Mouse (Mus musculus) myocyte (in vitro differentiated cells): Measurements from ENCODE around the gene Vegfb. TPM values are rescaled to one million over a fixed set of nuclear protein-coding genes. Genes with fewer than 3 reads are reported as not detected.

Experiments used
- H3K27me3 ChIP-seq: one replicate; pipeline ENCODE4 v1.6.1; 2011; ENCODE audit not compliant: control insufficient read depth, insufficient read depth, insufficient read length
- H3K36me3 ChIP-seq: one replicate; pipeline ENCODE4 v1.6.1; 2011; ENCODE audit not compliant: control insufficient read depth, insufficient read depth
- H3K4me2 ChIP-seq: one replicate; pipeline ENCODE4 v1.6.1; 2011; ENCODE audit warnings: low read depth, control low read depth
- H3K4me3 ChIP-seq: one replicate; pipeline ENCODE4 v1.5.1; 2011; ENCODE audit warnings: mild to moderate bottlenecking, control low read depth, moderate library complexity
- H3K79me2 ChIP-seq: one replicate; pipeline ENCODE4 v1.6.1; 2011; ENCODE audit not compliant: control insufficient read depth, insufficient read depth
- H3ac ChIP-seq: one replicate; pipeline ENCODE4 v1.6.1; 2011; ENCODE audit not compliant: control insufficient read depth, insufficient read length
- CEBPB ChIP-seq: IDR thresholded peaks from 2 replicates; pipeline ENCODE4 v1.6.1; 2011; ENCODE audit warnings: mild to moderate bottlenecking, moderate library complexity; ENCODE audit not compliant: poor library complexity, insufficient read depth, severe bottlenecking
- E2F4 ChIP-seq: IDR thresholded peaks from one replicate; pipeline ENCODE4 v1.6.1; 2011; ENCODE audit warnings: mild to moderate bottlenecking, control low read depth, moderate library complexity; ENCODE audit not compliant: insufficient read depth
- MAX ChIP-seq: IDR thresholded peaks from one replicate; pipeline ENCODE4 v1.6.1; 2011; ENCODE audit warnings: low read depth, mild to moderate bottlenecking, control low read depth
- MYOD1 ChIP-seq, 3 experiments: IDR thresholded peaks; one replicate each; pipeline ENCODE4 v1.6.1; 2011; ENCODE audit warnings: control low read depth in 2 of 3, low read depth in 2 of 3, mild to moderate bottlenecking in 2 of 3, moderate library complexity in 1 of 3; ENCODE audit not compliant: insufficient read length in 2 of 3, control insufficient read depth in 1 of 3
- MYOG ChIP-seq, 3 experiments: IDR thresholded peaks; one replicate each; pipeline ENCODE4 v1.6.1; 2011; ENCODE audit warnings: control low read depth in 2 of 3, low read depth in 2 of 3, mild to moderate bottlenecking in 2 of 3; ENCODE audit not compliant: insufficient read length in 2 of 3, control insufficient read depth in 1 of 3, insufficient read depth in 1 of 3
- POLR2A ChIP-seq: IDR thresholded peaks from one replicate; pipeline ENCODE4 v1.6.1; 2011; ENCODE audit warnings: low read depth, mild to moderate bottlenecking, control low read depth, moderate library complexity; ENCODE audit not compliant: insufficient read length
- POLR2AphosphoS2 ChIP-seq: IDR thresholded peaks from one replicate; pipeline ENCODE4 v1.6.1; 2011; ENCODE audit warnings: low read depth, control low read depth; ENCODE audit not compliant: insufficient read length
- REST ChIP-seq: IDR thresholded peaks from one replicate; pipeline ENCODE4 v1.6.1; 2011; ENCODE audit warnings: mild to moderate bottlenecking, control low read depth, moderate library complexity; ENCODE audit not compliant: insufficient read depth, insufficient read length
- SRF ChIP-seq: IDR thresholded peaks from one replicate; pipeline ENCODE4 v1.6.1; 2011; ENCODE audit warnings: low read depth; ENCODE audit not compliant: control insufficient read depth, insufficient read length
- TCF12 ChIP-seq: IDR thresholded peaks from one replicate; pipeline ENCODE4 v1.6.1; 2011; ENCODE audit warnings: mild to moderate bottlenecking, control low read depth; ENCODE audit not compliant: poor library complexity, insufficient read depth, severe bottlenecking
- TCF3 ChIP-seq: IDR thresholded peaks from one replicate; pipeline ENCODE4 v1.6.1; 2011; ENCODE audit warnings: low read depth, control low read depth; ENCODE audit not compliant: insufficient read length
- USF1 ChIP-seq: IDR thresholded peaks from one replicate; pipeline ENCODE4 v1.6.1; 2011; ENCODE audit warnings: low read depth, mild to moderate bottlenecking, control low read depth, moderate library complexity
- polyA plus RNA-seq: library from polyadenylated mRNA; unstranded; fragments of >200 nt; fragmentation: generic; extraction: Trizol; gene quantifications from one replicate; pipeline ENCODE4 v1.2.1, GENCODE M21; 2012; ENCODE audit warnings: missing spikeins

Vegfb gene
- polyA plus RNA-seq, 1 experiment, result 49.2 TPM

GRCm38 (mm10) chr19:7012426-7012825 is 25.0 kb upstream of the Vegfb start:
- H3K27me3 ChIP-seq, result no peaks in the 10 kb centered on the region
- H3K36me3 ChIP-seq, result no peaks in the 10 kb centered on the region
- no peak overlapping the region for H3K4me3 ChIP-seq
- no peak for TF ChIP-seq CEBPB
- TF ChIP-seq MAX, result no peak
- TF ChIP-seq TCF3, result no peak
- no peak for TF ChIP-seq TCF12
- no peak for TF ChIP-seq E2F4
- TF ChIP-seq USF1, result no peak
- TF ChIP-seq MYOG (IDR thresholded peaks at IDR 0.05; ENCODE audit: control insufficient read depth in 1 of 3, insufficient read depth in 1 of 3, insufficient read length in 2 of 3, low read depth in 2 of 3), result no peak
- TF ChIP-seq SRF, result no peak
- no peak for TF ChIP-seq POLR2AphosphoS2
- no peak for TF ChIP-seq MYOD1 (IDR thresholded peaks at IDR 0.05; ENCODE audit: control insufficient read depth in 1 of 3, insufficient read length in 2 of 3, low read depth in 2 of 3)
- TF ChIP-seq REST, result no peak
- no peak for TF ChIP-seq POLR2A
- no peaks in the 10 kb centered on the region for H3K79me2 ChIP-seq
- no peak overlapping the region for H3ac ChIP-seq
- H3K4me2 ChIP-seq, result no peak overlapping the region

- H3K27me3 ChIP-seq, result no peaks in the 10 kb centered on the region
- peak overlapping the region; percentile 13 for H3K4me2 ChIP-seq
- H3K4me3 ChIP-seq, result no peak overlapping the region
- no peaks in the 10 kb centered on the region for H3K79me2 ChIP-seq
- H3ac ChIP-seq, result no peak overlapping the region
- TF ChIP-seq CEBPB (no peak), REST (no peak), TCF12 (peak; percentile 80), E2F4 (no peak), TCF3 (peak; percentile 72), MYOD1 (IDR thresholded peaks at IDR 0.05; ENCODE audit: control insufficient read depth in 1 of 3, insufficient read length in 2 of 3, low read depth in 2 of 3) (peak; percentile 81 to 93 (median 91)), POLR2A (no peak), SRF (no peak), USF1 (no peak), MAX (no peak), MYOG (IDR thresholded peaks at IDR 0.05; ENCODE audit: control insufficient read depth in 1 of 3, insufficient read depth in 1 of 3, insufficient read length in 2 of 3, low read depth in 2 of 3) (peak; percentile 25 to 89 (median 81)), POLR2AphosphoS2 (no peak)
- H3K36me3 ChIP-seq, result no peaks in the 10 kb centered on the region
Measured at GRCm38 (mm10) chr19:7006892-7007593, 19.6 kb upstream of the Vegfb start.

- Histone ChIP-seq H3K36me3 (no peaks in the 10 kb centered on the region), H3K4me3 (no peak overlapping the region), H3K79me2 (no peaks in the 10 kb centered on the region), H3K4me2 (no peak overlapping the region), H3K27me3 (no peaks in the 10 kb centered on the region), H3ac (no peak overlapping the region)
- TF ChIP-seq POLR2AphosphoS2, result no peak
- TF ChIP-seq MYOG (IDR thresholded peaks at IDR 0.05; ENCODE audit: control insufficient read depth in 1 of 3, insufficient read depth in 1 of 3, insufficient read length in 2 of 3, low read depth in 2 of 3), result no peak
- TF ChIP-seq MAX, result no peak
- no peak for TF ChIP-seq TCF3
- TF ChIP-seq CEBPB, result no peak
- TF ChIP-seq REST, result no peak
- TF ChIP-seq USF1, result no peak
Measured at GRCm38 (mm10) chr19:6999360-7000063, 12.1 kb upstream of the Vegfb start.

- no peaks in the 10 kb centered on the region for H3K79me2 ChIP-seq
- no peak for TF ChIP-seq SRF
- no peak overlapping the region for H3K4me2 ChIP-seq
- no peaks in the 10 kb centered on the region for H3K27me3 ChIP-seq
- H3ac ChIP-seq, result no peak overlapping the region
- no peaks in the 10 kb centered on the region for H3K36me3 ChIP-seq
- H3K4me3 ChIP-seq, result no peak overlapping the region
Measured at GRCm38 (mm10) chr19:6997721-6998290, 10.4 kb upstream of the Vegfb start.

GRCm38 (mm10) chr19:6996006-6996405 is 8.6 kb upstream of the Vegfb start, which contains the start of the genes Nudt22 and Trpt1:
Gene Nudt22 (minus strand): TSS chr19:6996117.
Gene Trpt1 (plus strand): TSS chr19:6996131.
- peak within 1 kb of the TSS; percentile 97 for H3K4me2 ChIP-seq
- TF ChIP-seq CEBPB, result no peak
- no peak for TF ChIP-seq TCF3
- TF ChIP-seq POLR2AphosphoS2, result peak; percentile 50
- TF ChIP-seq MYOG (IDR thresholded peaks at IDR 0.05; ENCODE audit: control insufficient read depth in 1 of 3, insufficient read depth in 1 of 3, insufficient read length in 2 of 3, low read depth in 2 of 3), result no peak
- TF ChIP-seq E2F4, result no peak
- TF ChIP-seq MAX, result no peak
- TF ChIP-seq POLR2A, result peak; percentile 75
- H3ac ChIP-seq, result peak within 1 kb of the TSS; percentile 3
- no peaks in the 10 kb centered on the region for H3K79me2 ChIP-seq
- peak within 1 kb of the TSS; percentile 42 for H3K4me3 ChIP-seq
- H3K36me3 ChIP-seq, result no peaks in the 10 kb centered on the region
- no peaks in the 10 kb centered on the region for H3K27me3 ChIP-seq
